Mouse (Mus musculus): ENCODE measurements around the gene Hist2h2bb.

DNA sequence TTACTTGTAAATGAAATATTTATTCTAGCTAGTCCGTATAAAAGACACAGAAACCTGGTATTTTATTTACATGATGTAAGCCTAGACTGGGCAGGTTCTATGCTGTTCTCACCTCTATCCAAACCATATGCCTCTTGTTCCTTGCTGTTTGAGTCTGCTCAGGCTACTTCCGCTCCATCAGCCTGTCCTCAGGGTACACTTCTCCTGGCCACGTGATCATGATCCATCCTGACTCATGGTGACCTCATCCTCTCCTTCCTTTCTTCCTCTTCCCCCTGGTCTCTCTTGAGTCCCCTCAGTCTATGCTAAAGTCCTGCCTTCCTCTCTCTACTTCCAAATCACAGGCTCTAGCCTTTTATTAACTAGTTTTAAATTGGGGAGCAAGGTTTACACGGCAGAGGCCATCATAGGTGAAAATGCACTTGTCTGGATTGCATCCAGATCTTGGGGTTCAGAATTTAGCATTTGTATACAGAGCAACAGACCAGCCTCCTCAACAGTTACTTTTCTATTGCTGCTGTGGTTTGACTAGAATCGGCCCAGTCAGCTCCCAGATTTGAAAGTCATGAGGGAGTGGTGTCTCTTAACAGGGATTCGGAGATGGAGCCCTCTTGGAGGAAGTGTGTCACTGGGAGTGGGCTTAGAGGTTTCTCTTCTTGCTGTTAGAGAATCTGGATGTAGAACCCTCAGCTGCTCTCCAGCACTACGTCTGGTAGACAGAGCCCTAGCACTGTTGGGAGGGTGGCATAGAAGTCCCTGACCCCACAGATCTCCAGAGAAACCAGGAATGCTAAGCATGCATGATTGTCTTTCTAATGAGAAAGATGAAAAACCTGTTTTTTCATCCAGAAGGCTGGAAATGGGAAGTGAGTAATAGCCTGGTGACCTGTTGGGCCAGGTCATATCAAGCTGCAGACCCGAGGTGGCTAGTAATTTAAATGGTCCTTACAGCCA lies 42.6 kb upstream of the Hist2h2bb start:
- TF ChIP-seq POLR2A (IDR thresholded peaks at IDR 0.05; ENCODE audit: low read depth, low read length) (no peak), CTCF (IDR thresholded peaks at IDR 0.05; ENCODE audit: borderline replicate concordance, insufficient read depth, low read length) (no peak)
